Mouse (Mus musculus) testis, adult 10 weeks (tissue): ENCODE measurements around the gene Spaar. TPM values are rescaled to one million over a fixed set of nuclear protein-coding genes. Genes with fewer than 3 reads are reported as not detected.

Experiments used
- polyA plus RNA-seq: library from polyadenylated mRNA; stranded (reverse); fragments of 350-450 nt; fragmentation: Illumina TruSeq; extraction: RNeasy Lipid Tissue Mini Kit (QIAGEN cat#74804); gene quantifications from one replicate; pipeline ENCODE4 v1.2.3, GENCODE M21; 2014; ENCODE audit warnings: low read depth, low replicate concordance

Spaar gene
- 1.9 TPM for polyA plus RNA-seq

DNA sequence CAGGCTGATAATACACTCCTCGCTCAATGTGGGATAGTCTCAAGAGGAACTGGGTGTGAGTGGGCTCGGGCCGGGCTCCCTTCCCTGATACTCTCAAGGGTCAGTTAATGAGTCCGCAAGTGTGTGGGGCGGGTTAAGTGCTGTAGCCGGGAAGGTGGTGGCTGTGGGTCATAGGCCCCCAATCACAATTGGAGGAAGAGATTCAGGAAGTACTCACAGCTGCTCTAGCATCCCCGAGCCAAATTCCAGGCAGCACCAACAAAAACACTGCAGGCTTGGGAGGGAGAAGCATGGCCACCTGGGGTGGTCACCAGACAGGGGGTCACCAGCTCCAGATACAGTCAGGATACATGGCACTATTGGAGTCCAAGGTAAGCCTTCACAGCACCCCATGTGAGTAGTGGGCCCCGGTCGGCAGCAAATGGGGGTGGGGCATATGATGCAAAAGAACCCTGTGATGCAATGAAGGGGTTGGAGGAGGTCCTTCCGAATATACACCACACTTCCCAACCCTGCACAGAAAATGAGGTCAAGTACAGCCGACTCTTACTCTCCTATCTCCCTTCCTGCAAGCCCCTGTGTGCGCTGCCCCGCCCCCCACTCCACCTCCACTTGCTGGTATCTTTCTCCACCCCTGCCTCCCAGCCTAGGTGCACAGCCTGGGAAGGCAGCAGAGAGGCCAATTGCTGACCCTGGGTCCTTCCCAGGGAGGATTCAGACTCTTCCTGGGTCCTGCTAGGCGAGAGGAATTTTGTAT lies at the start of gene Spaar:
Gene Spaar, plus strand, starts transcription at position 241 of the 757 bp plus-strand sequence.

DNA sequence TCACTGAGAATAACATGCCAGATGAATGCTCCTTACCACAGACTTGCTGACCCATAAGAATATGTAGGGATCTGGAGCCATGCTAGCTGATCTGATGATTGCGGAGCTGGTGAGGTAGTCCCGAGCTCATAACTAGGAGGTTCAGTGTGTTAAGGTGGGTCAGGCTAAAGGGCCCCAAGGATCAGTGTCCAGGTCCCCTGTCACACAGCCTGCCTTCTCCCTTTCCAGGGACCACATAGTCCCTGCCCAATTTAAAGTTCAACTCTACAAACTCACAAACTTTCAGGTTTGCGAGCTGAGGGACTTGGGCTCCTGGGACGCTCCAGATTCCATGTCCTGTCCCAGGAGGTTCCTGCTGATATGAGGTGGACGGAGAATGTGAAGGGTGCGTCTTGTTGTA lies 29.1 kb upstream of the Spaar start, which contains the start of gene Olfr70:
Gene Olfr70, minus strand, starts transcription at position 101 of the 400 bp plus-strand sequence.

DNA sequence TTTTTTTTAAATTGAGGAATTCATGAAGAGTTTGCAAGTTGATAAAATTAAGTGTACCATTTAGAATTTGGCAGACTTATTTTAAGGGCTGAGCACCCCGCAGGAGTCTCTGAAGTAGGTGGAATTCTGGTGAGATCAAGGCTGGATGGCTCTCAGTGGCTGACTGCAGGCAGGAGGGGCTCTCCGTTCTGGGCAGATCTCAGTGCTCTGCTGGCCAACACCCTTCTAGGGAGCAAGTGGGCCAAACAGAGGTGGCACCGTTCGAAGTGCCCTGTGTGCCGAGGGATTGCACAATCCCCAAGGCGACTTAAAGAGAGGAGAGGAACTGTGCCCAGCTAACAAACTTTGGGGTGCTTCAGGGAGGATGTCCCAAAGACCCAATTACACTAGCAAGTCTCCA lies 20.0 kb upstream of the Spaar start, which contains the start of gene Olfr71:
Gene Olfr71, minus strand, starts transcription at position 387 of the 400 bp plus-strand sequence.

DNA sequence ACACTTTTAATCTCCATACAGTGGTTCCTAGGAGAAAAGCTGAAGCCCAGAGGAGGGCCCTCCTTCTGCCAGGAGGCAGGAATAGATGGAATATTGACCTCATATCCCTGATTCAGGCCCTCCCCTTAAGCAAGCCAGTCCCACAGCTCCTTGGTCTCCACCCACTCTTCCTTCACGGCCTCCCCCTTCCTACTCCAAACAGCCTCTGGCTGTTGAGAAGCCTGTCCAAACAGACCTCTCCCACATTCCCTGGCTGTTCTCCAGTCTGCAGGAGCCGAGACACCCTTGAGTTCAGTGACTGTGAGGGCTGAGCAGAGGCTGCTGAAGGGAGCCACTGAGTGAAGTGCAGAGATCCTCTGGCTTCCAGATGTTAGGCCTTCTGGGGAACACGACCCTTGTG lies 2.8 kb upstream of the Spaar start, which contains the start of gene Hrct1:
Gene Hrct1, plus strand, starts transcription at position 194 of the 400 bp plus-strand sequence.

DNA sequence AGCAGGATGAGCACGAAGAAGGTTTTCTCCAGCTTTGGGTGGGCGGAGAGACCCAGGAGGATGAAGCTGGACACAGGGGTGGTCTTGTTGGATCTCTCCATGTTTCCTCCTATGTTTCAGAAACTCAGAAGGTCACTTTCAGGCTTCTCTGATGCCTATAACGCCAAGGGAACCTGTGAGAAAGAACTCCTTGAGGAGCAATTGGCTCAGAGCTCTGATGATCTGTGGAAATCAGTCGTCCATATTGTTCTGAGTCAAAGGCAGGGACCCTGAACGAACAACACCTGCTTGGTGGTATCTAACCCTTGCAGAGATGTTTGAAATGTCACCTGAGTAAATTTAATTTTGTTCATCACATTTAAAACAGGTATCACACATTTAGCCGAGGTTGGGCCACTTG lies 41.1 kb downstream of the Spaar start, which contains the start of gene Olfr159:
Gene Olfr159, minus strand, starts transcription at position 101 of the 400 bp plus-strand sequence.

Other genes with a start within 250 kb of the Spaar start
- gene Sit1, start 246.3 kb upstream of the Spaar start, polyA plus RNA-seq: not detected
- 2.4 TPM for gene Ccdc107, start 237.1 kb upstream of the Spaar start, polyA plus RNA-seq
- 5.1 TPM for gene Arhgef39, start 230.3 kb upstream of the Spaar start, polyA plus RNA-seq
- not detected for gene Car9, start 223.1 kb upstream of the Spaar start, polyA plus RNA-seq
- 2.8 TPM for gene Tpm2, start 206.3 kb upstream of the Spaar start, polyA plus RNA-seq
- gene Creb3, start 167.7 kb upstream of the Spaar start, polyA plus RNA-seq: 12.2 TPM
- 39.2 TPM for gene Tln1, start 167.3 kb upstream of the Spaar start, polyA plus RNA-seq
- 2.8 TPM for gene Rgp1, start 151.3 kb upstream of the Spaar start, polyA plus RNA-seq
- gene Gba2, start 151.2 kb upstream of the Spaar start, polyA plus RNA-seq: 8.7 TPM
- gene Msmp, start 145.5 kb upstream of the Spaar start, polyA plus RNA-seq: not detected
- 0.94 TPM for gene Npr2, start 98.1 kb upstream of the Spaar start, polyA plus RNA-seq
- gene Spag8, start 76.4 kb upstream of the Spaar start, polyA plus RNA-seq: 7.7 TPM
- 0.91 TPM for gene Hint2, start 73.6 kb upstream of the Spaar start, polyA plus RNA-seq
- gene Tmem8b, start 61.1 kb upstream of the Spaar start, polyA plus RNA-seq: 11.4 TPM
- 179 TPM for gene Fam221b, start 60.9 kb upstream of the Spaar start, polyA plus RNA-seq
- not detected for gene Olfr70, start 29.2 kb upstream of the Spaar start, polyA plus RNA-seq
- not detected for gene Olfr71, start 19.8 kb upstream of the Spaar start, polyA plus RNA-seq
- gene Hrct1, start 2.8 kb upstream of the Spaar start, polyA plus RNA-seq: not detected
- gene Olfr159, start 41.0 kb downstream of the Spaar start, polyA plus RNA-seq: not detected
- not detected for gene Olfr156, start 93.9 kb downstream of the Spaar start, polyA plus RNA-seq
- not detected for gene Olfr157, start 110.2 kb downstream of the Spaar start, polyA plus RNA-seq
- gene Olfr155, start 121.5 kb downstream of the Spaar start, polyA plus RNA-seq: not detected
- gene Reck, start 145.5 kb downstream of the Spaar start, polyA plus RNA-seq: 6.3 TPM
- 2.8 TPM for gene Glipr2, start 227.4 kb downstream of the Spaar start, polyA plus RNA-seq